Mouse (Mus musculus) midbrain, postnatal 0 days (tissue): ENCODE measurements around the gene Hcrt. TPM values are rescaled to one million over a fixed set of nuclear protein-coding genes. Genes with fewer than 3 reads are reported as not detected.

Experiments
- ATAC-seq: fragments of 200-750 bp; cut with Nextera tagmentation; 2 replicates; pipeline ENCODE4 v1.8.0; 2017; ENCODE audit warnings: moderate number of reproducible peaks, mild to moderate bottlenecking, moderate TSS enrichment, moderate library complexity; ENCODE audit not compliant: low FRiP score
- DNase-seq: peaks from one replicate; pipeline ENCODE4 v3.0.0-alpha.2; 2015; ENCODE audit warnings: low spot score
- H3K27ac ChIP-seq: fragments of 300-500 bp; sonication (generic); 2 replicates; pipeline ENCODE4 v1.5.1; 2014; ENCODE audit warnings: low read depth, mild to moderate bottlenecking, low read length, mixed read lengths
- H3K27me3 ChIP-seq: fragments of 300-500 bp; sonication (generic); 2 replicates; pipeline ENCODE4 v1.6.1; 2014; ENCODE audit warnings: low read length, control low read depth, mixed read lengths; ENCODE audit not compliant: insufficient read depth
- H3K36me3 ChIP-seq: fragments of 300-500 bp; sonication (generic); 2 replicates; pipeline ENCODE4 v1.6.1; 2014; ENCODE audit warnings: low read length, control low read depth, mixed read lengths; ENCODE audit not compliant: insufficient read depth
- H3K4me1 ChIP-seq: fragments of 300-500 bp; sonication (generic); 2 replicates; pipeline ENCODE4 v1.6.1; 2014; ENCODE audit warnings: mild to moderate bottlenecking, control low read depth, antibody characterized with exemption, low read length, mixed read lengths; ENCODE audit not compliant: insufficient read depth
- H3K4me2 ChIP-seq: fragments of 300-500 bp; sonication (generic); 2 replicates; pipeline ENCODE4 v1.6.1; 2014; ENCODE audit warnings: low read depth, mild to moderate bottlenecking, low read length, mixed read lengths; ENCODE audit not compliant: poor library complexity, severe bottlenecking
- H3K4me3 ChIP-seq: fragments of 300-500 bp; sonication (generic); 2 replicates; pipeline ENCODE4 v1.5.1; 2014; ENCODE audit warnings: low read depth, mild to moderate bottlenecking, low read length, moderate library complexity
- H3K9ac ChIP-seq: fragments of 300-500 bp; sonication (generic); replicated peaks from 2 replicates; pipeline ENCODE4 v1.6.1; 2014; ENCODE audit warnings: mild to moderate bottlenecking, low read length, moderate library complexity, mixed read lengths; ENCODE audit not compliant: poor library complexity, severe bottlenecking
- H3K9me3 ChIP-seq: fragments of 300-500 bp; sonication (generic); 2 replicates; pipeline ENCODE4 v1.6.1; 2016; ENCODE audit warnings: low read length, control low read depth
- CTCF ChIP-seq: IDR thresholded peaks from 2 replicates; pipeline ENCODE4 v1.5.1; 2016; ENCODE audit warnings: antibody characterized with exemption, mild to moderate bottlenecking
- WGBS: fragments of 180-500 bp; shearing (Covaris S2); extraction: QIAGEN DNeasy Blood & Tissue Kit; methylation state at CpG from one replicate; pipeline ENCODE4 v1.1.7; 2014; 5-methylcytosine and 5-hydroxymethylcytosine counted together
- polyA plus RNA-seq: library from polyadenylated mRNA; unstranded; fragments of >200 nt; fragmentation: Nextera tagmentation; extraction: Ambion mirVana; gene quantifications from 2 replicates; pipeline ENCODE4 v1.2.1, GENCODE M21; 2015
- total RNA-seq: library from RNA; depleted of rRNA; stranded (reverse); fragments of >200 nt; gene quantifications from 2 replicates; pipeline ENCODE4 v1.2.3, GENCODE M21; 2014; rRNA removed

Hcrt gene
- 4.5 and 6.7 TPM in 2 replicates for total RNA-seq
- polyA plus RNA-seq = 5.7 and 16.8 TPM in 2 replicates

- Histone ChIP-seq H3K27ac (peak within 1 kb of the TSS; percentile 57), H3K4me1 (0 out of 2 replicates have a peak, but pooled peaks cover 7% of the 10 kb centered on the region), H3K9me3 (no peaks in the 10 kb centered on the region), H3K36me3 (no peaks in the 10 kb centered on the region), H3K4me2 (peak within 1 kb of the TSS; percentile 63), H3K27me3 (no peaks in the 10 kb centered on the region), H3K4me3 (peak within 1 kb of the TSS; percentile 40), H3K9ac (peak within 1 kb of the TSS; percentile 45)
- no peak for TF ChIP-seq CTCF
- DNase-seq (no peak), ATAC-seq (no peak)
- 92% methylated on average over 7 of the region's 7 CpGs for WGBS
Observed at GRCm38 (mm10) chr11:100762831-100763230, at the start of gene Hcrt. Gene Hcrt (minus strand): TSS chr11:100762931.

- H3K4me3 ChIP-seq = no peak overlapping the region
- 83% methylated on average over 2 of the region's 2 CpGs for WGBS
- H3K9me3 ChIP-seq = no peaks in the 10 kb centered on the region
- no peak for DNase-seq
- H3K4me2 ChIP-seq = no peak overlapping the region
- no peaks in the 10 kb centered on the region for H3K27me3 ChIP-seq
- ATAC-seq = no peak
- no peaks in the 10 kb centered on the region for H3K4me1 ChIP-seq
- H3K36me3 ChIP-seq = peaks cover 3% of the 10 kb centered on the region; the same call in 1 of the 2 replicates
- H3K27ac ChIP-seq = no peak overlapping the region
- peak; percentile 47 for TF ChIP-seq CTCF
- no peak overlapping the region for H3K9ac ChIP-seq
Observed at GRCm38 (mm10) chr11:100811132-100811531, 48.4 kb upstream of the Hcrt start.

GRCm38 (mm10) chr11:100810516-100810915 is 47.8 kb upstream of the Hcrt start:
- ATAC-seq = no peak
- Histone ChIP-seq H3K4me3 (no peak overlapping the region), H3K9ac (no peak overlapping the region), H3K4me1 (no peaks in the 10 kb centered on the region), H3K27me3 (no peaks in the 10 kb centered on the region), H3K27ac (no peak overlapping the region), H3K36me3 (peaks cover 3% of the 10 kb centered on the region; the same call in 1 of the 2 replicates), H3K9me3 (no peaks in the 10 kb centered on the region), H3K4me2 (no peak overlapping the region)
- DNase-seq = no peak
- no peak for TF ChIP-seq CTCF
- WGBS = 88% methylated on average over 9 of the region's 9 CpGs

- H3K9ac ChIP-seq = no peak overlapping the region
- no peaks in the 10 kb centered on the region for H3K9me3 ChIP-seq
- no peak for TF ChIP-seq CTCF
- no peak overlapping the region for H3K27ac ChIP-seq
- H3K27me3 ChIP-seq = no peaks in the 10 kb centered on the region
- ATAC-seq (no peak), DNase-seq (no peak)
- 66% methylated on average over 20 of the region's 20 CpGs for WGBS
- H3K36me3 ChIP-seq = peaks cover 32% of the 10 kb centered on the region
- H3K4me1 ChIP-seq = no peaks in the 10 kb centered on the region
- no peak overlapping the region for H3K4me2 ChIP-seq
- H3K4me3 ChIP-seq = no peak overlapping the region
Observed at GRCm38 (mm10) chr11:100806380-100807305, 43.9 kb upstream of the Hcrt start.

- TF ChIP-seq CTCF = no peak
- DNase-seq = no peak
- no peak overlapping the region for H3K4me2 ChIP-seq
- H3K36me3 ChIP-seq = peaks cover 39% of the 10 kb centered on the region
- no peaks in the 10 kb centered on the region for H3K4me1 ChIP-seq
- no peak overlapping the region for H3K9ac ChIP-seq
- no peak overlapping the region for H3K27ac ChIP-seq
- WGBS = 88% methylated on average over 7 of the region's 7 CpGs
- H3K27me3 ChIP-seq = no peaks in the 10 kb centered on the region
- H3K9me3 ChIP-seq = no peaks in the 10 kb centered on the region
- no peak for ATAC-seq
- no peak overlapping the region for H3K4me3 ChIP-seq
Observed at GRCm38 (mm10) chr11:100805535-100805934, 42.8 kb upstream of the Hcrt start.

- Histone ChIP-seq H3K4me1 (no peaks in the 10 kb centered on the region), H3K36me3 (peaks cover 42% of the 10 kb centered on the region), H3K9ac (no peak overlapping the region), H3K4me3 (no peak overlapping the region), H3K27ac (no peak overlapping the region), H3K4me2 (no peak overlapping the region), H3K9me3 (no peaks in the 10 kb centered on the region), H3K27me3 (no peaks in the 10 kb centered on the region)
- DNase-seq = no peak
- WGBS = 96% methylated on average over 10 of the region's 10 CpGs
- TF ChIP-seq CTCF = no peak
- ATAC-seq = no peak
Observed at GRCm38 (mm10) chr11:100804409-100804808, 41.7 kb upstream of the Hcrt start.
